Mouse (Mus musculus) CH12.LX (cell line): ENCODE measurements around the gene Trpc7. TPM values are rescaled to one million over a fixed set of nuclear protein-coding genes. Genes with fewer than 3 reads are reported as not detected.

Experiments
- DNase-seq: peaks from one replicate; pipeline ENCODE4 v3.0.0-alpha.2; 2013; ENCODE audit errors: extremely low read depth
- H3K27ac ChIP-seq: 2 replicates; pipeline ENCODE4 v1.5.1; 2012; ENCODE audit warnings: low read depth, mild to moderate bottlenecking, control low read depth, moderate library complexity; ENCODE audit not compliant: insufficient read depth
- H3K27me3 ChIP-seq: replicated peaks from 2 replicates; pipeline ENCODE3; 2012; ENCODE audit warnings: inconsistent platforms
- H3K36me3 ChIP-seq, 2 experiments: replicated peaks in 1 of 2; 2 replicates each; pipeline versions ENCODE3 to v1.6.1; 2012; ENCODE audit warnings: inconsistent platforms in 1 of 2, low read length in 1 of 2, mild to moderate bottlenecking in 1 of 2, mixed read lengths in 1 of 2, moderate library complexity in 1 of 2; ENCODE audit not compliant: control insufficient read depth in 1 of 2, insufficient read depth in 1 of 2
- H3K4me1 ChIP-seq, 2 experiments: 2 replicates each; pipeline ENCODE4 v1.6.1; 2012; ENCODE audit warnings: inconsistent platforms in 1 of 2, moderate library complexity in 1 of 2; ENCODE audit not compliant: insufficient read depth in 2 of 2, control insufficient read depth in 1 of 2
- H3K4me2 ChIP-seq: 2 replicates; pipeline ENCODE4 v1.6.1; 2012; ENCODE audit warnings: low read depth, mild to moderate bottlenecking, control low read depth; ENCODE audit not compliant: poor library complexity, insufficient read depth, severe bottlenecking
- H3K4me3 ChIP-seq, 3 experiments: fragments of 150-350 bp in 1 of 3; sonication (generic) in 1 of 3; replicated peaks in 1 of 3; 2 replicates each; pipeline versions ENCODE3 to v1.5.1; 2011 to 2012; ENCODE audit warnings: low read depth in 2 of 3, low read length in 2 of 3, mild to moderate bottlenecking in 2 of 3, moderate library complexity in 2 of 3, control low read depth in 1 of 3, improper control_type of control experiment in 1 of 3, inconsistent platforms in 1 of 3, mixed read lengths in 1 of 3; ENCODE audit not compliant: poor library complexity in 1 of 3
- H3K79me2 ChIP-seq: replicated peaks from 2 replicates; pipeline ENCODE4 v1.6.1; 2012; ENCODE audit warnings: mild to moderate bottlenecking, moderate library complexity; ENCODE audit not compliant: control insufficient read depth, poor library complexity, insufficient read depth, severe bottlenecking; ENCODE audit errors: extremely low read depth
- H3K9ac ChIP-seq: 2 replicates; pipeline ENCODE4 v1.6.1; 2012; ENCODE audit warnings: low read depth, mild to moderate bottlenecking, control low read depth, moderate library complexity; ENCODE audit not compliant: insufficient read depth
- H3K9me3 ChIP-seq: replicated peaks from 2 replicates; pipeline ENCODE3; 2012; ENCODE audit warnings: low read length, inconsistent platforms, mixed read lengths
- CHD1 ChIP-seq: IDR thresholded peaks from 2 replicates; pipeline ENCODE4 v1.6.1; 2012; ENCODE audit warnings: low read depth, low read length, improper control_type of control experiment, inconsistent platforms
- CTCF ChIP-seq, 2 experiments: IDR thresholded peaks in 1 of 2; conservative IDR thresholded peaks in 1 of 2; 2 replicates each; pipeline ENCODE4 v1.5.1; 2011 to 2012; ENCODE audit warnings: low read depth in 2 of 2, low read length in 2 of 2, improper control_type of control experiment in 1 of 2, inconsistent platforms in 1 of 2, mild to moderate bottlenecking in 1 of 2, moderate library complexity in 1 of 2
- E2F4 ChIP-seq: IDR thresholded peaks from 2 replicates; pipeline ENCODE4 v1.6.1; 2011; ENCODE audit warnings: low read depth, low read length, improper control_type of control experiment; ENCODE audit not compliant: insufficient replicate concordance
- ELF1 ChIP-seq: IDR thresholded peaks from 2 replicates; pipeline ENCODE4 v1.6.1; 2014; ENCODE audit warnings: low read depth, mild to moderate bottlenecking, inconsistent platforms, low read length, improper control_type of control experiment
- ETS1 ChIP-seq: conservative IDR thresholded peaks from 2 replicates; pipeline ENCODE4 v1.6.1; 2012; ENCODE audit warnings: low read depth, mild to moderate bottlenecking, inconsistent platforms, low read length, improper control_type of control experiment, moderate library complexity
- GABPA ChIP-seq: IDR thresholded peaks from 2 replicates; pipeline ENCODE4 v1.6.1; 2012; ENCODE audit warnings: low read depth, low read length, improper control_type of control experiment, inconsistent platforms; ENCODE audit not compliant: insufficient replicate concordance
- IRF4 ChIP-seq: IDR thresholded peaks from 2 replicates; pipeline ENCODE4 v1.6.1; 2014; ENCODE audit warnings: low read depth, mild to moderate bottlenecking, inconsistent platforms, low read length, improper control_type of control experiment
- JUN ChIP-seq: IDR thresholded peaks from 2 replicates; pipeline ENCODE4 v1.6.1; 2011; ENCODE audit warnings: low read depth, mild to moderate bottlenecking, low read length, improper control_type of control experiment, moderate library complexity; ENCODE audit not compliant: insufficient read depth
- JUND ChIP-seq: conservative IDR thresholded peaks from 2 replicates; pipeline ENCODE4 v1.6.1; 2011; ENCODE audit warnings: low read depth, low read length, improper control_type of control experiment
- KAT2A ChIP-seq: IDR thresholded peaks from 2 replicates; pipeline ENCODE4 v1.6.1; 2012; ENCODE audit warnings: low read length, improper control_type of control experiment, inconsistent platforms; ENCODE audit not compliant: insufficient replicate concordance
- MEF2A ChIP-seq: IDR thresholded peaks from 2 replicates; pipeline ENCODE4 v1.6.1; 2014; ENCODE audit warnings: low read depth, mild to moderate bottlenecking, inconsistent platforms, low read length, improper control_type of control experiment, borderline replicate concordance
- NELFE ChIP-seq: IDR thresholded peaks from 2 replicates; pipeline ENCODE4 v1.6.1; 2011; ENCODE audit warnings: low read depth, low read length, improper control_type of control experiment
- NRF1 ChIP-seq: IDR thresholded peaks from 2 replicates; pipeline ENCODE4 v1.6.1; 2014; ENCODE audit warnings: low read depth, mild to moderate bottlenecking, inconsistent platforms, low read length, improper control_type of control experiment, moderate library complexity
- POLR2A ChIP-seq: IDR thresholded peaks from 2 replicates; pipeline ENCODE4 v1.6.1; 2011; ENCODE audit warnings: low read depth, mild to moderate bottlenecking, improper control_type of control experiment, low read length
- POLR2AphosphoS2 ChIP-seq: IDR thresholded peaks from 2 replicates; pipeline ENCODE4 v1.6.1; 2011; ENCODE audit warnings: low read depth, low read length, improper control_type of control experiment
- RAD21 ChIP-seq: IDR thresholded peaks from 2 replicates; pipeline ENCODE4 v1.6.1; 2011; ENCODE audit warnings: low read depth, mild to moderate bottlenecking, low read length, improper control_type of control experiment, moderate library complexity
- RCOR1 ChIP-seq: conservative IDR thresholded peaks from 2 replicates; pipeline ENCODE4 v1.6.1; 2012; ENCODE audit warnings: low read depth, mild to moderate bottlenecking, inconsistent platforms, low read length, improper control_type of control experiment
- SMC3 ChIP-seq: IDR thresholded peaks from 2 replicates; pipeline ENCODE4 v1.6.1; 2011; ENCODE audit warnings: low read depth, low read length, improper control_type of control experiment
- TCF12 ChIP-seq: IDR thresholded peaks from 2 replicates; pipeline ENCODE4 v1.6.1; 2014; ENCODE audit warnings: low read depth, mild to moderate bottlenecking, inconsistent platforms, low read length, improper control_type of control experiment
- USF1 ChIP-seq: IDR thresholded peaks from 2 replicates; pipeline ENCODE4 v1.6.1; 2014; ENCODE audit warnings: low read depth, mild to moderate bottlenecking, inconsistent platforms, low read length, improper control_type of control experiment
- ZKSCAN1 ChIP-seq: IDR thresholded peaks from 2 replicates; pipeline ENCODE4 v1.6.1; 2012; ENCODE audit warnings: low read depth, inconsistent platforms, low read length, improper control_type of control experiment, borderline replicate concordance
- ZNF384 ChIP-seq: IDR thresholded peaks from 2 replicates; pipeline ENCODE4 v1.6.1; 2012; ENCODE audit warnings: low read depth, low read length, improper control_type of control experiment, inconsistent platforms
- dilution Hi-C: fragments of 300-500 bp; cut with MboI; formaldehyde crosslinking; loops from 2 replicates; pipeline ENCODE4 v1.14.3; 2020; ENCODE audit warnings: low sequenced_read_pairs; ENCODE audit not compliant: extremely low pct_unique_long_range_greater_than_20kb, extremely low pct_ligation_motif_present
- in situ Hi-C: fragments of 300-500 bp; cut with MboI; formaldehyde crosslinking; loops from 3 replicates; pipeline ENCODE4 v1.14.3; 2019; ENCODE audit warnings: low sequenced_read_pairs, low pct_ligation_motif_present, low pct_unique_long_range_greater_than_20kb, mixed read lengths
- polyA plus RNA-seq: library from polyadenylated mRNA; unstranded; fragments of >175 nt; gene quantifications from 2 replicates; pipeline ENCODE4 v1.2.1, GENCODE M21; 2012; ENCODE audit warnings: low read depth; ENCODE audit not compliant: insufficient read length
- total RNA-seq, 2 experiments: library from RNA; depleted of rRNA; stranded (reverse); fragments of 300-350 nt in 1 of 2; fragments of >200 nt in 1 of 2; gene quantifications; 2 replicates each; pipeline ENCODE4 v1.2.3; 2012 to 2014

Gene Trpc7
- total and polyA plus RNA-seq, 3 experiments: not detected

- dilution Hi-C loops (no loop called here), in situ Hi-C loops (no loop called here)
- Histone ChIP-seq H3K9me3 (peaks cover 23% of the 10 kb centered on the region), H3K27me3 (peaks cover 25% of the 10 kb centered on the region), H3K79me2 (no peaks in the 10 kb centered on the region), H3K4me2 (no peak overlapping the region), H3K36me3 (no peaks in the 10 kb centered on the region), H3K9ac (no peak overlapping the region), H3K27ac (no peak overlapping the region), H3K4me1 (no peaks in the 10 kb centered on the region), H3K4me3 (no peak overlapping the region)
- no peak for DNase-seq
- TF ChIP-seq POLR2AphosphoS2: no peak
- TF ChIP-seq ETS1: no peak
- TF ChIP-seq ZNF384: no peak
- no peak for TF ChIP-seq CHD1
- TF ChIP-seq E2F4: no peak
- TF ChIP-seq ELF1: no peak
- TF ChIP-seq IRF4: no peak
- no peak for TF ChIP-seq NRF1
- TF ChIP-seq CTCF (conservative IDR thresholded peaks at IDR 0.05 in 1 of 2, IDR thresholded peaks at IDR 0.05 in 1 of 2; ENCODE audit: low read depth in 2 of 2, low read length in 2 of 2): no peak
Observed at GRCm38 (mm10) chr13:56797459-56797858, 98.3 kb downstream of the Trpc7 start.

GRCm38 (mm10) chr13:56795501-56795900 lies 100.3 kb downstream of the Trpc7 start:
- Histone ChIP-seq H3K9me3 (peaks cover 16% of the 10 kb centered on the region), H3K9ac (no peak overlapping the region), H3K79me2 (no peaks in the 10 kb centered on the region), H3K27ac (no peak overlapping the region), H3K4me1 (no peaks in the 10 kb centered on the region), H3K4me2 (no peak overlapping the region), H3K4me3 (no peak overlapping the region), H3K27me3 (peaks cover 38% of the 10 kb centered on the region), H3K36me3 (no peaks in the 10 kb centered on the region)
- no peak for DNase-seq
- in situ Hi-C loops (no loop called here), dilution Hi-C loops (no loop called here)
- TF ChIP-seq ZKSCAN1 (no peak), IRF4 (no peak), NELFE (no peak)

GRCm38 (mm10) chr13:56794441-56794840 lies 101.4 kb downstream of the Trpc7 start:
- Histone ChIP-seq H3K79me2 (no peaks in the 10 kb centered on the region), H3K9ac (no peak overlapping the region), H3K4me1 (no peaks in the 10 kb centered on the region), H3K4me2 (no peak overlapping the region), H3K9me3 (peaks cover 14% of the 10 kb centered on the region), H3K36me3 (no peaks in the 10 kb centered on the region), H3K27ac (no peak overlapping the region), H3K27me3 (peaks cover 40% of the 10 kb centered on the region), H3K4me3 (no peak overlapping the region)
- no peak for DNase-seq
- dilution Hi-C loops: no loop called here
- in situ Hi-C loops: no loop called here
- TF ChIP-seq TCF12 (no peak), JUND (no peak), IRF4 (no peak), GABPA (no peak), POLR2AphosphoS2 (no peak), NRF1 (no peak), USF1 (no peak), ZNF384 (no peak), CHD1 (no peak), RAD21 (no peak), RCOR1 (no peak), SMC3 (no peak), KAT2A (no peak), CTCF (conservative IDR thresholded peaks at IDR 0.05 in 1 of 2, IDR thresholded peaks at IDR 0.05 in 1 of 2; ENCODE audit: low read depth in 2 of 2, low read length in 2 of 2) (no peak), POLR2A (no peak), MEF2A (no peak), JUN (no peak)
